Mouse (Mus musculus) small intestine, adult 2 months (tissue): ENCODE results near the gene Rae1.

Source experiments
- CTCF ChIP-seq: fragments of 200-500 bp; IDR thresholded peaks from 2 replicates; pipeline ENCODE4 v1.5.1; 2012; ENCODE audit warnings: low read depth, mild to moderate bottlenecking, control low read depth, inconsistent platforms, low read length, moderate library complexity, mixed read lengths; ENCODE audit not compliant: insufficient replicate concordance, insufficient read length; ENCODE audit errors: extremely low read depth
- POLR2A ChIP-seq: fragments of 200-500 bp; IDR thresholded peaks from 2 replicates; pipeline ENCODE4 v1.6.1; 2012; ENCODE audit warnings: low read depth, mild to moderate bottlenecking, control low read depth, inconsistent platforms, low read length, moderate library complexity

DNA sequence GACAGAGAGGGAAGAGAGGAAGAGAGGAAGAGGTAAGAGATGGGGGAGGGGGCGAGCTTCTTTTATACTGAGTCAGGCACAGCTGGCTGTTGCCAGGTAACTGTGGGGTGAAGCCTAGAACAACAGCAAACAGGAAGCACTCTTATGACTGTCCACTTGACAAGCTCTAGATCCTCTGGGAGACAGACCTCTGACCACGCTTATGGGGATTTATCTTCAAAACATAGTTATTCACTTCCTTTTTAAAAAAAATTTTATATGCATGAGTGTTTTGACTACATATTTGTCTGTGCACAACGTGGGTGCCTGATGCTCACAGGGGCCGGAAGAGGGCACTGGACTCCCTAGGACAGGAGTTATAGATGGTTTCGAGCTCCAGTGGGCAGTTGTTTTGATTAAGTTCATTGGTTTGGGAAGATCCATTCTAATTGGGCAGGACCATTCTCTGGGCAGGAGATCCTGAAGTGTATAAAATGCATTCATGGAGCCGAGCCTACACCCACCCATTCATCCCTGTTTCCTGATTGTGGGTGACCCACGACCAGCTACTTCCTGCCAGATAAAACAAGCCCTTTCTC is 23.2 kb upstream of the Rae1 start:
- TF ChIP-seq CTCF (no peak), POLR2A (no peak)
